Mouse (Mus musculus): Measurements from ENCODE around the gene Map1s. TPM values are rescaled to one million over a fixed set of nuclear protein-coding genes. Genes with fewer than 3 reads are reported as not detected.

Map1s gene
- polyA plus RNA-seq, 1 experiment from 2014 or later: 57.8 TPM

- WGBS: 13% methylated on average over 40 of the region's 40 CpGs
- peaks cover 12% of the 10 kb centered on the region for H3K36me3 ChIP-seq
- H3K27me3 ChIP-seq: peaks cover 5% of the 10 kb centered on the region; the same call in 1 of the 2 replicates
- ATAC-seq (ENCODE audit: low FRiP score, low read depth): no peak
- H3K4me2 ChIP-seq (replicated peaks): peak overlapping the region; percentile 62
- H3K9me3 ChIP-seq: no peaks in the 10 kb centered on the region
- peaks cover 47% of the 10 kb centered on the region for H3K4me1 ChIP-seq
- peak overlapping the region; percentile 62 for H3K9ac ChIP-seq
- H3K4me3 ChIP-seq: peak overlapping the region; percentile 32
- H3K27ac ChIP-seq: peak overlapping the region; percentile 44; the same call in 1 of the 2 replicates
Observed at GRCm38 (mm10) chr8:70868559-70869198, 37.1 kb upstream of the Map1s start.

GRCm38 (mm10) chr8:70869199-70869571, 36.5 kb upstream of the Map1s start:
- peaks cover 43% of the 10 kb centered on the region for H3K4me1 ChIP-seq
- H3K27ac ChIP-seq: peak overlapping the region; percentile 33; the same call in 1 of the 2 replicates
- 48% methylated on average over 5 of the region's 5 CpGs for WGBS
- peaks cover 12% of the 10 kb centered on the region for H3K36me3 ChIP-seq
- H3K9ac ChIP-seq: peak overlapping the region; percentile 62; the same call in 1 of the 2 replicates
- H3K27me3 ChIP-seq: 0 out of 2 replicates have a peak, but pooled peaks cover 2% of the 10 kb centered on the region
- no peak for ATAC-seq (ENCODE audit: low FRiP score, low read depth)
- H3K4me3 ChIP-seq: peak overlapping the region; percentile 32; the same call in 1 of the 2 replicates
- H3K4me2 ChIP-seq (replicated peaks): peak overlapping the region; percentile 62
- no peaks in the 10 kb centered on the region for H3K9me3 ChIP-seq

GRCm38 (mm10) chr8:70869601-70870041, 36.1 kb upstream of the Map1s start:
- no peak overlapping the region for H3K27ac ChIP-seq
- peaks cover 12% of the 10 kb centered on the region for H3K36me3 ChIP-seq
- H3K4me2 ChIP-seq (replicated peaks): peak overlapping the region; percentile 62
- no peak for ATAC-seq (ENCODE audit: low FRiP score, low read depth)
- no peak overlapping the region for H3K4me3 ChIP-seq
- 0 out of 2 replicates have a peak overlapping the region, but pooled peaks have one; percentile 19 for H3K9ac ChIP-seq
- peaks cover 38% of the 10 kb centered on the region for H3K4me1 ChIP-seq
- H3K9me3 ChIP-seq: no peaks in the 10 kb centered on the region
- H3K27me3 ChIP-seq: no peaks in the 10 kb centered on the region
- 46% methylated on average over 16 of the region's 16 CpGs for WGBS

GRCm38 (mm10) chr8:70871195-70871807, 34.4 kb upstream of the Map1s start:
- WGBS: 95% methylated on average over 5 of the region's 5 CpGs
- no peak overlapping the region for H3K4me3 ChIP-seq
- H3K4me1 ChIP-seq: peaks cover 29% of the 10 kb centered on the region
- no peak overlapping the region for H3K27ac ChIP-seq
- ATAC-seq (ENCODE audit: low FRiP score, low read depth): no peak
- H3K36me3 ChIP-seq: peaks cover 12% of the 10 kb centered on the region
- no peaks in the 10 kb centered on the region; the same call in 1 of the 2 replicates for H3K27me3 ChIP-seq
- 0 out of 2 replicates have a peak overlapping the region, but pooled peaks have one; percentile 19 for H3K9ac ChIP-seq
- H3K9me3 ChIP-seq: no peaks in the 10 kb centered on the region
- no peak overlapping the region; the same call in 1 of the 2 replicates for H3K4me2 ChIP-seq (replicated peaks)

- Histone ChIP-seq H3K36me3 (peaks cover 10% of the 10 kb centered on the region), H3K4me3 (peak overlapping the region; percentile 84), H3K4me2 (replicated peaks) (peak overlapping the region; percentile 94), H3K27me3 (no peaks in the 10 kb centered on the region; the same call in 1 of the 2 replicates), H3K4me1 (peaks cover 27% of the 10 kb centered on the region), H3K9ac (peak overlapping the region; percentile 84), H3K9me3 (no peaks in the 10 kb centered on the region), H3K27ac (peak overlapping the region; percentile 87; the same call in 1 of the 2 replicates)
- WGBS: 5% methylated on average over 31 of the region's 31 CpGs
- no peak for ATAC-seq (ENCODE audit: low FRiP score, low read depth)
Observed at GRCm38 (mm10) chr8:70872643-70873363, 32.9 kb upstream of the Map1s start.

GRCm38 (mm10) chr8:70873364-70873985, 32.3 kb upstream of the Map1s start, which contains the start of gene Ccdc124:
TSS of gene Ccdc124 (minus strand) at chr8:70873935.
- under 1% methylated on average over 46 of the region's 46 CpGs for WGBS

GRCm38 (mm10) chr8:70874441-70874840, 31.3 kb upstream of the Map1s start:
- no peaks in the 10 kb centered on the region for H3K36me3 ChIP-seq
- H3K27me3 ChIP-seq: no peaks in the 10 kb centered on the region; the same call in 1 of the 2 replicates
- H3K4me2 ChIP-seq (replicated peaks): no peak overlapping the region
- no peak overlapping the region for H3K4me3 ChIP-seq
- WGBS: 90% methylated on average over 13 of the region's 13 CpGs
- no peak overlapping the region for H3K27ac ChIP-seq
- peaks cover 11% of the 10 kb centered on the region for H3K4me1 ChIP-seq
- no peak for ATAC-seq (ENCODE audit: low FRiP score, low read depth)
- peak overlapping the region; percentile 5; the same call in 1 of the 2 replicates for H3K9ac ChIP-seq
- H3K9me3 ChIP-seq: no peaks in the 10 kb centered on the region

More at GRCm38 (mm10) chr8:70873364-70873985, 32.3 kb upstream of the Map1s start, which contains the start of gene Ccdc124:
- Histone ChIP-seq H3K4me3 (peak within 1 kb of the TSS; percentile 84), H3K27ac (peak within 1 kb of the TSS; percentile 87), H3K4me1 (peaks cover 21% of the 10 kb centered on the region), H3K36me3 (0 out of 2 replicates have a peak, but pooled peaks cover 3% of the 10 kb centered on the region), H3K4me2 (replicated peaks) (peak within 1 kb of the TSS; percentile 94), H3K9me3 (no peaks in the 10 kb centered on the region), H3K27me3 (no peaks in the 10 kb centered on the region; the same call in 1 of the 2 replicates), H3K9ac (peak within 1 kb of the TSS; percentile 84)
- peak; percentile 90 for ATAC-seq (ENCODE audit: low FRiP score, low read depth)

GRCm38 (mm10) chr8:70876382-70876781, 29.4 kb upstream of the Map1s start:
- Histone ChIP-seq H3K4me1 (peaks cover 27% of the 10 kb centered on the region), H3K9me3 (no peaks in the 10 kb centered on the region), H3K27me3 (no peaks in the 10 kb centered on the region; the same call in 1 of the 2 replicates), H3K36me3 (no peaks in the 10 kb centered on the region), H3K4me3 (no peak overlapping the region), H3K27ac (no peak overlapping the region), H3K4me2 (replicated peaks) (no peak overlapping the region), H3K9ac (no peak overlapping the region; the same call in 1 of the 2 replicates)
- ATAC-seq (ENCODE audit: low FRiP score, low read depth): no peak
- 51% methylated on average over 4 of the region's 4 CpGs for WGBS

GRCm38 (mm10) chr8:70878178-70878577, 27.6 kb upstream of the Map1s start:
- H3K36me3 ChIP-seq: no peaks in the 10 kb centered on the region
- no peak overlapping the region for H3K27ac ChIP-seq
- H3K4me2 ChIP-seq (replicated peaks): no peak overlapping the region
- H3K4me1 ChIP-seq: peaks cover 16% of the 10 kb centered on the region
- no peak for ATAC-seq (ENCODE audit: low FRiP score, low read depth)
- H3K9me3 ChIP-seq: no peaks in the 10 kb centered on the region
- no peaks in the 10 kb centered on the region; the same call in 1 of the 2 replicates for H3K27me3 ChIP-seq
- H3K4me3 ChIP-seq: no peak overlapping the region
- H3K9ac ChIP-seq: no peak overlapping the region
- 45% methylated on average over 2 of the region's 2 CpGs for WGBS

GRCm38 (mm10) chr8:70879500-70879899, 26.2 kb upstream of the Map1s start:
- Histone ChIP-seq H3K9ac (0 out of 2 replicates have a peak overlapping the region, but pooled peaks have one; percentile 43), H3K27ac (no peak overlapping the region), H3K36me3 (no peaks in the 10 kb centered on the region), H3K4me3 (no peak overlapping the region), H3K9me3 (no peaks in the 10 kb centered on the region), H3K27me3 (no peaks in the 10 kb centered on the region; the same call in 1 of the 2 replicates), H3K4me1 (peaks cover 16% of the 10 kb centered on the region), H3K4me2 (replicated peaks) (no peak overlapping the region)
- no peak for ATAC-seq (ENCODE audit: low FRiP score, low read depth)
- WGBS: 49% methylated on average over 4 of the region's 4 CpGs

- WGBS: 0% methylated on average over 4 of the region's 4 CpGs
- Histone ChIP-seq H3K4me2 (replicated peaks) (peak overlapping the region; percentile 25), H3K4me1 (peaks cover 16% of the 10 kb centered on the region), H3K27ac (no peak overlapping the region; the same call in 1 of the 2 replicates), H3K27me3 (no peaks in the 10 kb centered on the region; the same call in 1 of the 2 replicates), H3K36me3 (no peaks in the 10 kb centered on the region), H3K9me3 (no peaks in the 10 kb centered on the region), H3K9ac (peak overlapping the region; percentile 43; the same call in 1 of the 2 replicates), H3K4me3 (no peak overlapping the region)
- ATAC-seq (ENCODE audit: low FRiP score, low read depth): peak; percentile 21
Observed at GRCm38 (mm10) chr8:70880126-70880525, 25.6 kb upstream of the Map1s start.
